Mouse (Mus musculus) adrenal gland, adult 2 months (tissue): ENCODE measurements around the gene Efcab2. TPM values are rescaled to one million over a fixed set of nuclear protein-coding genes. Genes with fewer than 3 reads are reported as not detected.

Experiments
- DNase-seq: peaks from one replicate; pipeline ENCODE4 v3.0.0; 2021
- long read RNA-seq: library from polyadenylated mRNA; stranded (forward); transcript quantifications from one replicate; pipeline ENCODE4 v2.0.0, GENCODE M21; 2021
- polyA plus RNA-seq: library from polyadenylated mRNA; depleted of rRNA; stranded (reverse); fragments of >200 nt; gene quantifications from 2 replicates; pipeline ENCODE4 v1.2.3, GENCODE M21; 2012; rRNA removed
- total RNA-seq, 2 experiments: library from RNA; stranded (reverse); gene quantifications; 2 replicates each; pipeline ENCODE4 v1.2.3; 2021

The Efcab2 gene
- total RNA-seq (1 to 10 TPM; 2.6 to 2.9 TPM), polyA plus RNA-seq (0.07 and 0.08 TPM in 2 replicates)
- long read RNA-seq, partial matches to known transcripts: 0 of 4 reads
- long read RNA-seq, other reads (novel, unspliced or antisense): 1 of 4 reads

DNA sequence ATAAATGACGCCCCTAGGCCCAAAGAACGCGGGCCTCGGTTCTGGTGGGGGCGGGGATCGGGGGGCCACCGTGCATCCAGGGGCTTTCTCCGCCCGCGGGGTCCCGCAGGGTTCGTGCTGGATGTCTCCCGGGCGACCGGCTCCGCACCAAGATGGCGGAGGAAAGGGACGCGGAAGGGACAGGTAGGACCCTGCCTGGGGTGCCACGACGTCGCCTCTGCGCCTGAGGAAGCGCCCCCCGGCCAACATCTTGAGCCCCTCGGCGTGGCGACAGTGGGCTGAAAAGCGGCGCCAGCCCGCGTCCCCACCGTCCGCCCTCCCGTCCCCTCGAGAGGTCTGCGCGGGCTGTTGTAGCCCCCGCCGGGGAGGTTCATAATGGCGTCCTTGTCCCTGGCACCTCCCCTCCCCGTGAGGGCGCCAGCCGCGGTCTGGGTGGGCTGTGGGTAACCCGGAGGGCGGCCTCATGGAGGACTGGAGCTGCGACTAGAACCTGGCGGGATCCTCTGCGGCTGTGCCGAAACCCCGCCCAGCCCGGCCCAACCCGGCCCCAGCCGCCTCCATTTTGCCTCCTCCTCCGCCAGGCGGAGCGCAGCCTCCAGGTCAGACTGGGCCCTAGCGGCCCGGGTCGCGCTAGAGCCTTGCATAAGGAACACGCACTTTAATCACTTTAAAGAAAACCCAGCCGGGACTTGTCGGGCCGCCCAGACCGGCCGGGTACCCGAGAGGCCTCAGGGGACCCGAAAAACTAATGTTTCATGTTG is at the start of gene Efcab2:
Efcab2 (plus strand) TSS at position 135 of the 761 bp plus-strand sequence.
- DNase-seq: peak; percentile 96

DNA sequence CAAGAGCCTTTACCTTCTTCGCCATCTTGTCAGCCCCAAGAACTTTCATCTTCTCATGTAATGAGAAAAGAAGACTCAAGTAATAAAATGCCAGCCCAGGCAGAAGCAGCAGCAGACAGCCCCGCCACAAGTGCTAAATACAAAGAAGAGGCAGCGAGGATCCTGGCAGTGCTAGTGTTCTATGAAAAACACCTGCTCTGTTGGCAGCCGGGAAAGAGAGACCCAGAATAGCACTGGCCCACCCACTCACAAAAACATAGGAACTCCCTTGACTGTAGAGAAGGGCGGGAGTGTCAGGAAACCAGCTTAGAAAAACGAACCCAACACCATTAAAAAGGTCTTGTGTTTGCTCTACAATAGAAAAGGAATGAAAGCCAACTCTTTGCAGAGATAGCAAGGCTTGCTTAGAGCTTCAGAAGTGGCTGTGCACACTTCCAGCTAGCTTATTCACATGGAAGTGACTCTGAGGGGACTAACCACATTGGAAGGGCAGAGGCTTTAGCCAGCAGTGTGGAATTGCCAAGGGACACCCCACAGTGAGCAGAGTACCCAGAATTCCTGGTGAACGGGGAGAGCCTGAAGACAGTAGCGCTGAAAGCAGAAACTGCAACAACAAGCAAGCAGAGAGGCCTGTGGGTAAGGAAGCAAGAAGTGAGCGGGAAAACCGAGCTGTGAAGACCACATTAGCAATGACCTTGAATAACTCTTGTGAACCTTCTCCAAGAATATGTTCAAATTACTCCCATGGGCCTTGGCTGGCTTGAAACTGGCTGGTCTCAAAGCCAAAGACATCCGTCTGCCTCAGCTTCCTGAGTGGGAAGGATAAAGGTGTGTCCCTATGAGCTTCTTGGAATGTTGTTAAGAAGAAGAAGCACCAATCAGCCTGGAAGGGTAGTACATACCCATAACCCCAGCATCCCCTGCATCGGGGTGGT is 47.8 kb upstream of the Efcab2 start:
- no peak for DNase-seq

DNA sequence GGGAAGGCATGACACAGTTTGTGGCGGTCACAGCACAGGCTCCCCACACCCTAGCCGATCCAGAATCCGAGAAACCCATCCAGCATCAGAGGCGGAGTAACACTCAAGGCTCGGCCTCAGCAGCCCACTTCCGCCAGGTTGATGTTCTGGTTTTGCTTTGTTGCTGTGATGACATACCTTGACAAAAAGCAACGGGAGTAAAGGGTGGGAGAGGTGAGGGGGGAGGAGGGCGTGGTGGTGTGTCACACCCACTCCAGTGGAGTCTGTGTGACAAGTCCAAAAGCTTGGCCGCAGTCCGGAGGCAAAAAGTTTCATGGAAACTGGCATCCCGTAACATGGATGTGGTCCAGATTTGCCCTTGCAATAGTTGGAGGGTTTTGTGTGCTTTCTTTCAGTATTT is 45.6 kb upstream of the Efcab2 start:
- no peak for DNase-seq

DNA sequence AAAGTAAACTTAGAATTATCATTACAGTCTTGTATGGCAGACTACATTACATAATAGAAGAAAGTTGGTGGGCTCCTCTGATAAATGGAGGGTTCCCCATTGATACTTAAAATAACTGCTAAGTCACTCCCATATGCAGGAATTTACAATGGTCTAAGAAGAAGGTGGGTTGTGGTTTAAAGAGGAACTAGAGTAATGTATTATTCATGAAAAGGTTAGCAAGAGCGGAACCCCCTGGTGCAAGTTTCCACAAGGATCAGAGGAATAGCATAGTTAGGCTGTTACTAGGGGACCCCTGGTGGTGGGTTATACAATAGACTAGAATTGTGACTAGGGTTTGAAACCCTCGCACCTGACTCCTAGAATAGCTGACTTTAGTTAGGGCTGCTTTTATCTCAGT is 45.2 kb upstream of the Efcab2 start:
- no peak for DNase-seq

DNA sequence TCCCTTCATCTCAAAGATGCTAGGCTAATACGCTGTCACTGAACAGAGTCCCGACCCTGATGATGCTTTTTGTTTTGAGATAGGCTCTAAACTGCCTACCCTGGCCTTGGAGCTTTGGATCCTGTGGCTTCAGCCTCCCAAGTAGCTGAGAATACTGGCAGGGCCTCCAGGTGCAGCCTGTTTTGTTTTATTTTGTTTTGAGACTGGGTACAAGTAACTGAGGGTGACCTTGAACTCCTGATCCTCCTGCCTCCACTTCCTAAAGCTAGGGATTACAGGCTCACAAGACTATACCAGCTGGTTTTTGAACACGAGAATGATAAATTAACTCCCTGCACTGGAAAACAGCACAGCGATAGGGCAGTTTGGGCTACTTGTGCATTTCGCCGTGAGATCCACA is 40.7 kb upstream of the Efcab2 start:
- DNase-seq: no peak

DNA sequence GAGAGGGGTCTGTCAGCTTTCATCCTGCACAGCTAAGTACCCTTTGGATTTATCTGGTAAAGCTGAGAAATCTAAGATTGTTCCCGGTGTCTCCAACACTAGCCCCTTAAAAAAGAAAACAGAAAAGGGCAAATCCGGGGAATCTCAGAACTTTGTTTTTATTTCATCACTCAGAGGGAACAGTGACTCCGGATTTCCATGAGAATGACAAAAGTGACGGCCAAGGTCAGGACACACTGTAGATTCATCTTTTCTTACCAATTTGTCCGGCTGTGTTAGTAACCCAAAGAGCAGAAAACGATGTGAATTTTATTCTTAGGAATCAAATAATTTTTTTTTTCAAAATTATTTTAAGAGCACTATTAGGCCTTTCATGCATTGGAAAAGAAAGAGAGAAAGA is 37.8 kb upstream of the Efcab2 start:
- DNase-seq: peak; percentile 73

DNA sequence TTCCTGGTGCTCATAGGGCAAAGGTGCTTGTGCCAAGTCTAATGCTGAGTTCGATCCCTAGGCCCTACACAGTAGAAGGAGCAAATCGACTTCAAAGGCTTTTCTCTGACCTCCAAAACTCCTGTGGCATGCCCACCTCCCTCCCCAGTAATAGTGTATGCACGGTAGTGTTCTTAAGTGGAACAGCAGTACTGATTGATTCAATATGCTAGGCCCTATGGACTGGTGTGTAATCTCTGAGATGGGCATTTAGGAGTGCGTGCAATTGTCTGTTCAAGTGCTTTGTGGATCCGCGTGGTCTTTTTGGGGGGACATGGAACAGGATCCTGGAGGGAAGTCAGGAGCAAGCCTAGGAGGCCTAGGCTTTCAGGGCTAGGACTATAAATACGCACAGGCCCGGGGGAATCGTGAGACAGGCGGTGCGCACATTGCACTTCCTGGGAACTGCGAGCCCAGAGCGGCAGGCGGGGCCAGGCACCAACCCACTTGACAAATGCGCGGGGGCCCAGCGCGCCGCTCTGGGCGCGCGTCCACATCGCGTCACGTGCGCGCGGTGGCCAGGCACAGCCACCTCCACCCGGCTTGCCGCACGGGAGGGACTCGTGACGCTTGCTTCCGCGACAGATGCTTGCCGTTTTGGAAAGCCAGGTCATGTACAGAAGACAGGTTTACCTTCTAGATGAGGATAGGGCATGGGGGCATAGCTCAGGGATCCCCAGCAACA is 37.2 kb upstream of the Efcab2 start:
- DNase-seq: peak; percentile 97

DNA sequence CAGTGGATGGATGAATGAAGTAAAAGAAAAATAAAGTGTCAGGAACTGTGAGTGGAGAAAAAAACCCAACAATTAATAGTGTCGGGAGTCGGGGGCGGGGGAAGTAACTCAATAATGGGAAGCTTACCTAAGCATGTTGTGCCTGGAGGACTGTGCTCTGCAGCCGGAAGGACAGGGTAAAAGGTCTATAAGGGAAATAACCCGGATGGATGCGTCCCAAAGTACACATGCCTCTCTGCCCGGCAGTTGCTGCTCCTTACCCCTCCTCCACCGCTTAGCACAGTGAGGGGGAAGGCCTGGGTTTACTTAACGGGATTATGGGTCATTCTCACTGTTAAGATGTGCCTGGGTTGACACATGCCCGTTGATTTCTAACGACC is 36.6 kb upstream of the Efcab2 start:
- peak; percentile 69 for DNase-seq

DNA sequence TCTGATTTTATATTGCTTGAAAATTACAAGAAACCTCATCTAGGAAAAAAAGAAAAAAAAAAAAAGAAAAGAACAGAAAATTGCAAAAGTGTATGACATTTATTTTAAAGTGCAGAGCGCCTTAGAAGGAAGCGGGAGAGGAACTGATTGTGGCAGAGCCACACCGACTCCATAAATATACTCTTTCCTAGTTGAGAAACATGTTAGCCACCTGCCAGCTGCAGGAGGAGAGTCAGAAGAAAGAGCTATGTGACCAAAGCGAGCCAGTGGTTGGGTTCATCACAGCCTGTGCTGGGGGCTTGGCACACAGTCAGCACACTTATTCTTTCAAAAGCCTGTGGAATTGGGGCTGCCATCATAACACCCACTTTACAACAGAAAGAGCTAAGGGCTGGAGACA is 33.2 kb upstream of the Efcab2 start:
- DNase-seq: no peak

DNA sequence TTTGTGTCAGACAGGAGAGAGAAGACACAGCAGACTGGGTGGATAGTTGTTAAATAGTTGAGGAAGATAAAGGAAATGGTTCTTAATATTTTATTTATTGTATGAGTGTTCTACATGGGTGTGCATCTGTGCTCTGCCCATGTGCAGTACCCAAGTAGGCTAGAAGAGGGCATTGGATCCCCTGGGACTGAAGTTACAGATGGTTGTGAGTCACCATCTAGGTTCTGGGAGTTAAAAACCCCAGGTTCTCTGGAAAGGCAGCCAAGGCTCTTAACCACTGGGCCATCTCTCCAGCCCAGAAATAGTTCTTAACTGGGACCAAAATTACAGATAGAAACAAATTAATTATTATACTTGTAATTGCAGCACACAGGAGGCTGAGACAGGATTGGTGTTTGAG is 30.5 kb upstream of the Efcab2 start:
- no peak for DNase-seq

DNA sequence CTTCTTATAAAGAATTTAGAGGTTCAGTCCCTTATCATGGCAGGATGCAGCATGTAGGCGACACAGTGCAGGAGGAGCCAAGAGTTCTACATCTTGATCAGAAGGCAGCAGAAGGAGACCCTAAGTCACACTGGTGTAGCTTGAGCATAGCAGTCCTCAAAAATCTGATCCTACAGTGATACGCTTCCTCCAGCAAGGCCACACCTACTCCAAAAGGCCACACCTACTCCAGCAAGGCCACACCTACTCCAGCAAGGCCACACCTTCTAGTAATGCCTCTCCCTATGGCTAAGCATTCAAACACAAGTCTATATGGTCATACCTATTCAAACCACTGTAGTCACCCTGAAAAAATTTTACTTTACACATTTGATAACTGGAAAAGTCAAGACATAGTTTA is 29.8 kb upstream of the Efcab2 start:
- DNase-seq: no peak

DNA sequence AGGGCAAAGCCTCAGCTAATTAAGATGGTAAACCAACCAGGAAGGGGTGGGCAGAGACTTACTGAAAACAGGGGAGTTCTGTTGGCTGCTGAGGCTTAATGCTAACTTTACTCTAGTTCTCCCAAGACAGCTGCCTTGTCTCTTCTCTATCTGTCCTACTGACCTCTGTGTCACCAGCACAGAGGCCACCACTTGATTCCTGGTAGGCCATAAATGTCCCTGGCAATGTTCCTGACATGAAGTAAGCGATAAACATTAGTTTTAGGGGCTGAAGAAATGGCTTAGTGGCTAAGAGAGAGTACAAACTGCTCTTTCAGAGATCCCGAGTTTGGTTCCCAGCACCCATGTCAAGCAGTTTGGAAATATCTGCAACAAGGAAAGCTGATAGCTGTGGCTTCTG is 29.0 kb upstream of the Efcab2 start:
- no peak for DNase-seq

DNA sequence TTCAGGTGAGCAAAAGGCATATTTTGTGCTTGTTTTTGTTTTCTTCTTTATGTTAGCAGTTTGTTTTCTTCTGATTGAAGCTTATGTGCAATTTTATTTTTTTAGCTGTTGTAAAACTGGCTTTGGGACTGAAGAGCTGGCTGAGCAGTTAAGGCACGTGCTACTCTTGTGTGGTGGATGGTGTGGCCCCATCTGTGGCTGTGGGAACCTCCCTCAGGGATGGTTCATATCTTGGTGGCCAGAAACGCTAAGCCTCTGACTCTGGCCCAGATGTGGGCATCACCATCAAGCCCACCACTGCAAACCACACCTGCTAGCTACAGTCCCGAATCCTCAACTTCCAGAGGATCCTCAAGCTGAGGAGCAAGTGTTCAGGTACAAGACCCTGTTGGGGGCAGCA is 27.8 kb upstream of the Efcab2 start:
- DNase-seq: no peak

DNA sequence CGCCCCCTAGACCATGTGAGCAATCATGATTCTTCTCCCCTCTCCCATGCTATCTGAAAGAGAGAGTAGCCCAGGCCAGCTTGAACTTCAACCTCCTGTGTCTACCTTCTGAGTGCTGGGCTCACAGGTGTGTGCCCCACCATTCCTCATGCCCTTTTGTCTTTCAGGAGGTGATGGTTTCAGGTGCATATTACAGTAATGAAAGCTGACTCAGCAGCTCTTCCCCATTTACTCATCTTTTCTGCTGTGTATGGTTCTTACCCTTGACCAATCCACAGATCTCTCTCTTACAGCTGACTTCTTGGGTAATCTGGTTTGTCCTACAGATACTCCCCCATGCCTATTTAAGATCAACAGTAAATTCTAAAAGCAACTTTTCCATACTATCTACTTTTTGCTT is 26.7 kb upstream of the Efcab2 start:
- no peak for DNase-seq

DNA sequence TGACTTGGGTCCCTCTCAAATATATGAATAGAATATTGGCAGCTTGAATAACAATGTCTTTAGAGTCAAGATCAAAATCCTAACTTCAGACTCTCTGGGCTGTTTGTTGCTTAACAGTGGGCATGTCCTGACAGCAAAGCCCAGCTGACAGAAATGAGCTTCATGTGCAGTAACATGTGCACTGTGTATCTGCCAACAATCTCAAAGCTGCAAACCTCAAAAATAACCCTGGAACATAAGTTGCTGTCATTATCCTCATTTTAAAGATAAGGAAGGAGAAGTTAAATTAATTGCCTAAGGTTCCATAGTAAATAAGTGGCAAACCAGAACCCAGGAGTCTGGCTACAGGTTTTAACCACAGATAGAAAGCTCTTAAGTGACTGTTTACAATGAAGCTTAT is 23.7 kb upstream of the Efcab2 start:
- no peak for DNase-seq

DNA sequence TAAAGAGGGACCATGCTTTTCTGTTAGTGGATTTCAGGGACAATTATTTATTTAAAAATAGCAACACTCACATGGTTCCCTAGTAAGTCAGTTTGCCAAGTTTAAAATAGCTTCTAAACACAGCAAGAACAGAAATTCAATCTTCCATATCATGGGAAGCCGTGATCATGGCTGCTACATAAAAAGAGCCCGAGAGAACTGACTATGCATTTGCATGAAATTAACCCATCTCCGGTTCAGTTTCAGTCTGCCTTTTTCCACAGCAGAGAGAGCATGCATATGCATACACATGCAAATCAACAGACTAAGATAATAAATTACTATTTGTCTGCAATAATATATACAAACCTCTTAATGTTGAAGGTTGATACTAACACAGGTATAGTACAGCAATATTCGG is 17.1 kb upstream of the Efcab2 start:
- DNase-seq: no peak

DNA sequence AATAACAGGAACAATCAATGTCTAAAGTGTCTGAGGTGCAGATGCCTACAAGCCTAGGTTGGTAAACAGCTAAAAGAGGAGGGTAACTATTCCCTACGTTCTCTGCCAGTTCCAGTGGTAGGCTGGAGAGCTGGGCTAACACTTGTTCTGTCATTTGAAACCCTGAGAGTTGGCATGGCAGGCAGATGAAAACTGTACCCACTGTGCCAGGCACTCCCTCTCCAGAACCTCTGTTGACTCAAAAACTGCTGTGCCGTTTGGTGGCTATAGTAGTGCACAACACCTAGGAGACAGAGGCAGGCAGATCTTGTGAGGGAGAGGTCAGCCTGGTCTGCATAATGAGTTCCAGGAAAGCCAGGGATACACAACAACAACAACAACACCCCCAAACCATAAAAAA is 16.5 kb upstream of the Efcab2 start:
- no peak for DNase-seq

DNA sequence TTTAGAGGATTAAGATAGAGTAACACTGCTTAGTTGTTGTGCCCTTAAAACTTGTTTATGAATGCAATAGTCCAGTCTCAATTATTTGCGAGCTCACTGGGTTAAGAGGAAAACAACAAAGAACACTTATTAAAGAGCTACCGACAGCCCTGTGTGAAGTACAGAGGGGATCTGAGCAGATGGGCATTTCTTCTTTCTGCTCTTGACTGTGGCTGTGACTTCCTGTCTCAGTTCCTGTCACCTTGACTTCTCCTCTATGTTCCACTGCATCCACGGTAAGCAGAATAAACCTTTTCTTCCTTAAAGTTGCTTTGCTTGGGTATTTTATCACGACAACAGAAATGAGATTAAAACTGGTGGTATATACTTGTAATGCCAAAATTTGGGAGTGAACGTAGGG is 12.9 kb upstream of the Efcab2 start:
- no peak for DNase-seq

DNA sequence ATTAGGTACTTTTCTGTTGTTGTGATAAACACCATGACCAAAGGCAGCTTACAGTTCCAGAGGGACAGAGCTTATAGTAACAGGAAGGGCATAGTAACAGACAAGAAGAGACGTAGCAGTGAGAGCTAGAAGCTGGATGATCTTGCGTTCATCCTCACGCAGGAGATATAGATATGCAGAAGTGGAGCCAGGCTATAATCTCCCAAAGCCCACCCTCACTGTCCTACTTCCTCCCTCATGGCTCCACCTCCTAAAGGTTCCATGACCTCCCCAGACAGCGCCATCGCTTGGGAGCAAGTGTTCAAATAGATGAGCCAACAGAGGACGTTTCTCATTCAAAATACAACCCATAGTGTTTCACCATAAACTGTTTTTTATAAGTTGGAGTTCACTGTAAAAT is 10.8 kb upstream of the Efcab2 start:
- DNase-seq: no peak

DNA sequence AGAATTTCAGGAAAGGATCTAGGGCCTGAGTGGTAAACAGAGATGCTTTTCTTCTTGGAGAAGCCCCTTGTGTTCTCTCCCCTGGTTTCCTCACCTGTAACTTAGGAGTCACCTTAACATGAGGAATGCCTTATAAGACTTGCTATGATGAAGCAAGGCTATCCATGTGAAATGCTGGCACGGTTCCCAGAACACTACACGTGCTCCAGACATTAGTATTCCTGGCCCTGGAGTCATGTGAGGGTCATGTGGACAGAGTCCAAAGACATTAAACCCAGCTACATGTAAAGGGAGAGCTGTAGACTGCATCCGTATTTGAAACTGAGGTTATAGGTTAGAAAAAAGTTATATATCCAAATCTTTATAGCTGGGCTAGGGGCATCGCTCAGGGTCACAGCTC is 9.5 kb upstream of the Efcab2 start:
- DNase-seq: peak; percentile 19

DNA sequence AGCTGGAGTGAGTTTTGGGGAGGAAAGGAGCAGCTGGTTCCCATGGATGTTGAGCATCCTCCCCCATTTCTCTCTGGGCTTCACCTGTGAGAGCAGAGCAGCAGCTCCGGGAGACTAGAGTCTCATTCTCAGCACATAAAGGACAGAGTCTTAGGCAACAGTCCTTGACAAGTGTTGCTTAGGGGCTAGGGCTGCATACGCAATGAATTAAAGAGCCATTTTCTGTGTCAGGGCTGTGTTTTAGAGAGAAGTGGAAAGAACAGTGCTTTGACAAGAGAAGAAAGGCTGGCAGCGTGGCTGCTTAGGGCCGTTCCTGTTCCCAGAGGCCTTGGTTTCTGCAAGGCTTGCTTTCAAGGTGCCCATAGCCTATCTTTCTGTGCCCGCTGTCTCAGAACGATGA is 6.0 kb upstream of the Efcab2 start:
- DNase-seq: no peak

DNA sequence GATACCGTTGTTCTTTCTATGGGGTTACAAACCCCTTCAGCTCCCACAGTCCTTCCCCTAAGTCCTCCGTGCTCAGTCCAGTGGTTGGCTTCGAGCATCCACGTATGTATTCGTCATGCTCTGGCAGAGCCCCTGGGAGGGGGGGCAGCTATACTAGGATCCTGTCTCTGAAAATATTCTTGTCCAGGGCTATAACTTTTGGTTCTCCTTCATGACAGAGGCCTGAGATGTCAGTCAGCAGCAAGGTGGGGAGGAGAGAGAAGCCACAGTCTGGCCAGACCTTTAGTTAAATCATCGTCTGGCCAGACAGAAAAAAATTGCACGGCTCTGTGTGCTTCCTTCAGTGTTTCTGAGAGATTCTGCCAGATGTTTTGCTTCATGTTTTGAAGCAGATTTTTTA is 5.2 kb upstream of the Efcab2 start:
- DNase-seq: no peak

DNA sequence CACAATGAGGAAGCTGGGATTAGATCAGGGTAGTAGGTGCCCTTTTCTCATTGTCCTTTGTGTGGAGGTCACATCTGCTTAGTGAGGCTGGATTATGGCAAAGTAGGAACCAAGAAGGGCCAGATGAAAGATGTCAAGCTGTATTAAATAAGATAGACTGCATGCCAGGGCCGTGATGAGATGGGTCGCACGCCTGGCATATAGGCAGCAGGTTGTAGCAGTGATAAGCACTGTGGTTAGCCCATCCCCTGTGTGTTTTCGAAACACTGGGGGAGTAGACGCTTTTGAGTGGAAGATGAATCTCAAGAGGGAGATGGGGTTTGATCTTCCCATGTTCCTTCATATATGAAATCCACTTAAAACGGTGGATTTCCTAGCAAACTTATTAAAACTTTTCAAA is 3.9 kb upstream of the Efcab2 start:
- DNase-seq: no peak
